Mouse (Mus musculus) spleen, adult 2 months (tissue): ENCODE results near the gene Ccdc138. TPM values are rescaled to one million over a fixed set of nuclear protein-coding genes. Genes with fewer than 3 reads are reported as not detected.

ENCODE experiments used
- DNase-seq, 2 experiments: peaks; one replicate each; pipeline versions ENCODE4 v3.0.0 to v3.0.0-alpha.2; 2012 to 2021; ENCODE audit warnings: low spot score in 2 of 2, low read depth in 1 of 2
- H3K27ac ChIP-seq: fragments of 200-500 bp; 2 replicates; pipeline ENCODE4 v1.5.1; 2012; ENCODE audit warnings: low read length, inconsistent platforms; ENCODE audit not compliant: insufficient read depth
- H3K27me3 ChIP-seq: fragments of 200-500 bp; 2 replicates; pipeline ENCODE4 v1.6.1; 2012; ENCODE audit warnings: mild to moderate bottlenecking, moderate library complexity, low read length, inconsistent platforms; ENCODE audit not compliant: control insufficient read depth, insufficient read depth
- H3K36me3 ChIP-seq: fragments of 200-500 bp; 2 replicates; pipeline ENCODE4 v1.6.1; 2012; ENCODE audit warnings: mild to moderate bottlenecking, low read length, inconsistent platforms; ENCODE audit not compliant: control insufficient read depth, insufficient read depth
- H3K4me1 ChIP-seq: fragments of 200-500 bp; 2 replicates; pipeline ENCODE4 v1.6.1; 2011; ENCODE audit warnings: inconsistent platforms; ENCODE audit not compliant: control insufficient read depth, insufficient read depth, insufficient read length
- H3K4me3 ChIP-seq: fragments of 200-500 bp; 2 replicates; pipeline ENCODE4 v1.5.1; 2011; ENCODE audit warnings: mild to moderate bottlenecking, inconsistent platforms; ENCODE audit not compliant: insufficient read depth, insufficient read length; ENCODE audit errors: extremely low read depth
- CTCF ChIP-seq: fragments of 200-500 bp; IDR thresholded peaks from 2 replicates; pipeline ENCODE4 v1.5.1; 2011; ENCODE audit warnings: mild to moderate bottlenecking, inconsistent platforms; ENCODE audit not compliant: insufficient read depth, insufficient read length, insufficient replicate concordance; ENCODE audit errors: extremely low read depth
- POLR2A ChIP-seq: fragments of 200-500 bp; IDR thresholded peaks from 2 replicates; pipeline ENCODE4 v1.6.1; 2011; ENCODE audit warnings: low read depth, low read length, inconsistent platforms
- WGBS: fragments of 180-500 bp; shearing (Covaris S2); methylation state at CpG from one replicate; pipeline ENCODE4 v1.1.7; 2018; 5-methylcytosine and 5-hydroxymethylcytosine counted together
- polyA plus RNA-seq: library from polyadenylated mRNA; depleted of rRNA; stranded (reverse); fragments of >200 nt; gene quantifications from 2 replicates; pipeline ENCODE4 v1.2.3, GENCODE M21; 2012; rRNA removed

Gene Ccdc138
- polyA plus RNA-seq, 1 experiment = 0.14 TPM

DNA sequence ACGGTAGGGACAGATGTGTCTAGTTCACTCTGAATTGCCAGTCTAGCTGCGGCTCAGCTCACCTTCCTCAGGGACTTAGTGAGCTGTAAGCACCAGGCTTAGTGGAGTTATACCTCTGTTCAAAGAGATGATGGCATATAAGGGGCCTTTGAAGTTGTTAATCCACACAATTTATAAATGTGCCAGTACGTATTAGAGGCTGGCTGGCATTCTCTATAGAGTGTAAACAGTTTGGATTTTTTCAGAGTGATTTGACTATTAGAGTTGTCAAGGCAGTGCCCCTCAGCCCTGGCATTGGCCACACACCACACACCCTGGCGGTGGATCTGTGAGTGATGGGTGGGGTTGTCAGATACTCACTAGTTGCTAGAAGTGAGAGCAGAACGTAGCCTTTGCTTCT lies 118.8 kb downstream of the Ccdc138 start:
- 88% methylated on average over 5 of the region's 5 CpGs for WGBS
- Histone ChIP-seq H3K4me1 (no peaks in the 10 kb centered on the region), H3K4me3 (no peak overlapping the region), H3K27me3 (no peaks in the 10 kb centered on the region), H3K27ac (no peak overlapping the region), H3K36me3 (no peaks in the 10 kb centered on the region)
- DNase-seq = no peak
- TF ChIP-seq CTCF = no peak
- no peak for TF ChIP-seq POLR2A

DNA sequence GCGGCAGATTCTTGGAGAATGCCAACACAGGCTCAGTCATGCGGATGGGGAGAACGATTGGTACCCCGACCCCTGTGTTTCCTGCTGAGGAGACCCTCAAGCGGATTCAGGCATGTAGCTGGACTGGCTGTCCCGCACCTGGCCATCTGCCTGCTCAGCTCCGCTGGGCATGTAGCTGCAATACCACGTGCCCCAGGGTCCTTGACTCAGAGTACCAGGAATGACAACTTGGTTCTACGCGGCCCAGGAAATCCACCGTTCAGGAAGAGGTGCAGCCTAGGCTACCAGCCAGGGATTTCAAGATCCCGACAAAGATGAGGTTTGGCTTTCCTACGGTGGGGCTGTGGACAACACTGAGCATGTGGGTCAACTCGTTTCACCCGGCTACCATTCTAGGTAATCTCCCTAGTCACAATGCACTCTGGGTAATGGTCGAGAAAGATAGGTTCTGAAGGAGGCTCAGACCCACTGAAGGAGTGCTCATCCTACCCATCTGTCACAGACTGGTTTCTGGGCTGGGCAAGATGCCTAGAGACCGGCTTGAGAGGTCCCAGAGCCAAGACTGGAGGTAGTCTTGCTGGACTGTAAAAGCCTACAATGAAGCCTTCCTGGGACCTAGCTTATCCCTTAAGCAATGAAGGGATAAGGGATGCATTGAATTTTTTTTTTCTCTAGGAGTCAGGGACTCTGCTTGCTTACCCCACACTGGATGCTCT lies 120.9 kb downstream of the Ccdc138 start:
- Histone ChIP-seq H3K4me3 (no peak overlapping the region), H3K27ac (no peak overlapping the region), H3K4me1 (no peaks in the 10 kb centered on the region), H3K27me3 (no peaks in the 10 kb centered on the region), H3K36me3 (no peaks in the 10 kb centered on the region)
- WGBS = 90% methylated on average over 17 of the region's 17 CpGs
- DNase-seq = no peak
- no peak for TF ChIP-seq CTCF
- no peak for TF ChIP-seq POLR2A

DNA sequence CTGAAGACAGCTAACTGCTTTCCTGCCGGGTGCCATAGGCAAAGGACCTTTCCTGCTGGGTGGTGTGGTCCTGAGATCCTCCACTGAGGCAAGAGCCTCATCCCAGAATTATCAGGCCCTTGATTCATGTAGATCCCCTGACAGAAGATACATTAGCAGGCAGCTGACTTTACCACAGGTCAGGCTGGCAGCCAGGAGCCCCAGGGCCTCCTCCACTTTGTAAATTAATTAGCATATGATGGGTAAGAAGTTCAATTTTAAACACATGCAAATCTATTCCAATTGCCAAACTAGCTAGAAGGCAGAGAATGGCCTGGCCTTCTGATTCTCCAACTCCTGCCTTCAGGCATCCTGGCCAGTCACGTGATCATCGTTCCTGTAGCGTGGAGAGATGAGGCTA lies 121.5 kb downstream of the Ccdc138 start:
- no peaks in the 10 kb centered on the region for H3K4me1 ChIP-seq
- DNase-seq = no peak
- H3K4me3 ChIP-seq = no peak overlapping the region
- whole genome bisulfite sequencing = 89% methylated on average over 4 of the region's 4 CpGs
- no peaks in the 10 kb centered on the region for H3K27me3 ChIP-seq
- H3K36me3 ChIP-seq = no peaks in the 10 kb centered on the region
- TF ChIP-seq CTCF = no peak
- no peak for TF ChIP-seq POLR2A
- H3K27ac ChIP-seq = no peak overlapping the region

DNA sequence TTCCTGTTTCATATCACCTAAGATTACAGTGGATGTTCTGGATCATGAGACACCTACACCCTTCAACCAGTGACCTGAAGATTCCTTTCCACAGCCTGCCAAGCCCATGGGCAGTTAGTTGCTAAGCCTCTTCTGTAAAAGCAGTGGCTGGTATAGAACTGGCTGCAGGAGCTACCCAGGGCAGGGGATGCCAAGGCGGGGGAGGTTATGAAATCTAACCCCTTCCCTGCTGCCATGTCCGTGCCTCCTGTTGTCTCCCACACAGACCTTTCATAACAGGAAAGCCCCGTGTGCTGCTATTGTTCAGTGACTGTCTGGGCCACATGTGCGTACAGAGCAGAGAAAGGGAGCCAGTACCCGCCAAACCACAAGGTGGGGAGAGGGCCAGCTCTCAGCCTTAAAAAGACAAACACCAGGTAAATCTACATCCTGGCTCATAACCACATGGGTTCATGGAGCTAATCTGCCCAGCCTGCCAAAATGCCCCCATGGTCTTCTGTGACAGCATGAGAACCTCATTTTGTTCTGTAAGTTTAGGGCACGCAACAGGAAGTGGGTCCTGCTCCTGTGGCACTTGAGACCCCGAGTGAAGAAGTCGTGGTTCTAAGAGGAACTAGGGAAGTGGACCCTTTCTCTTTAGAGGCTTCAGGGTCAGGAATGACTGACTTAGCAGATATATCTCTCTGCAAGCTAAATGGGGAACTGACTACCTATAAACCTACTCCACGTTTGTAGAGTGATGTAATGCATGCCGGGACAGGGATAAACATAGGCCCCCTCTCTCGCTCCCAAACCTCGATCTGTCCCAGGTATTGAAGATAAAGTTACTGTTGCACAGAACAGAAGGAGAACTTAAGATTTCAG lies 127.3 kb downstream of the Ccdc138 start:
- Histone ChIP-seq H3K4me3 (no peak overlapping the region), H3K4me1 (no peaks in the 10 kb centered on the region), H3K27ac (no peak overlapping the region), H3K36me3 (no peaks in the 10 kb centered on the region), H3K27me3 (no peaks in the 10 kb centered on the region)
- TF ChIP-seq POLR2A (no peak), CTCF (no peak)
- no peak for DNase-seq
- whole genome bisulfite sequencing = 12% methylated on average over 12 of the region's 12 CpGs

Other genes with a start within 250 kb of the Ccdc138 start
- gene Gcc2, start 242.5 kb upstream of the Ccdc138 start, polyA plus RNA-seq = 3.7 and 4.6 TPM in 2 replicates
- gene Lims1, start 174.5 kb upstream of the Ccdc138 start, polyA plus RNA-seq = 11.4 and 15.7 TPM in 2 replicates
- 2.5 and 2.6 TPM in 2 replicates for gene Ranbp2, start 51.0 kb upstream of the Ccdc138 start, polyA plus RNA-seq
- 0.45 and 0.72 TPM in 2 replicates for gene Edar, start 177.7 kb downstream of the Ccdc138 start, polyA plus RNA-seq
- not detected in 2 replicates for gene Gm17542, start 220.3 kb downstream of the Ccdc138 start, polyA plus RNA-seq